15 mouse cellular contexts compared by ENCODE assay signal in the genomic region with DNA sequence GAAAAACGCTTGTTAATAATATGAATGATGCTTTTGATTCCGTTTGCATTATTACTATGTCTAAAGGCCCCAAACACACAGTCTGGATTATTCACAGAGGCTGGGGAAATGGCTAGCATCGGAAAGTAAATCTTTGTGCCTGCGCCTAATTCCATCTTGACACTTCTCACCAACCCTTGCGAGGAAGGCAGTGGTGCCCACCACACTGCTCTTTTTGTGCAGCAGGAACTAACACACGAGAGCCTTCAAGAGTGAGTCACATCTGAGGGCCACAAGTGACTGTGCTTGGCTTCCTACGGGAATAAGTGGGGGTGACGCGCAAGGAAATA. TPM values are rescaled to one million over a fixed set of nuclear protein-coding genes. Genes with fewer than 3 reads are reported as not detected.
"Had no signal": no experiment of that assay in that cellular context is flagged by ENCODE, and none has a peak within 500 bp of the region (broad histone marks: within the 10 kb centered on the region; RNA-seq: fewer than 3 reads in every experiment).

No protein-coding gene starts in this region.

- H3K9me3 ChIP-seq: liver, embryonic 12.5 days; liver, embryonic 15.5 days; lung, embryonic 15.5 days; midbrain, embryonic 10.5 days; midbrain, embryonic 13.5 days; neural tube, embryonic 15.5 days; stomach, embryonic 15.5 days had no signal

- H3K4me2 ChIP-seq: liver, embryonic 12.5 days; liver, embryonic 15.5 days; lung, embryonic 15.5 days; midbrain, embryonic 13.5 days; neural tube, embryonic 15.5 days; stomach, embryonic 15.5 days had no signal

- H3K4me1 ChIP-seq: liver, embryonic 12.5 days; liver, embryonic 15.5 days; neural tube, embryonic 15.5 days; stomach, embryonic 15.5 days had no signal

- H3K9ac ChIP-seq: liver, embryonic 12.5 days; liver, embryonic 15.5 days; lung, embryonic 15.5 days; midbrain, embryonic 13.5 days; neural tube, embryonic 15.5 days; stomach, embryonic 15.5 days had no signal

- H3K4me3 ChIP-seq: left cerebral cortex, adult 2 months; liver, embryonic 12.5 days; liver, embryonic 15.5 days; lung, embryonic 15.5 days; megakaryocyte, embryonic 14.5 days; midbrain, embryonic 10.5 days; midbrain, embryonic 13.5 days; myocyte; neural tube, embryonic 15.5 days; stomach, embryonic 15.5 days had no signal

- DNase-seq: spleen, adult 18-20 months had no signal

- H3K27ac ChIP-seq: kidney, postnatal 0 days; left cerebral cortex, adult 2 months; liver, embryonic 12.5 days; liver, embryonic 15.5 days; lung, embryonic 15.5 days; midbrain, embryonic 13.5 days; neural tube, embryonic 15.5 days; stomach, embryonic 15.5 days had no signal

- H3K27me3 ChIP-seq: liver, embryonic 12.5 days; liver, embryonic 15.5 days; lung, embryonic 15.5 days; megakaryocyte, embryonic 14.5 days; midbrain, embryonic 13.5 days; neural tube, embryonic 15.5 days; stomach, embryonic 15.5 days had no signal

- H3K36me3 ChIP-seq: liver, embryonic 12.5 days; liver, embryonic 15.5 days; lung, embryonic 15.5 days; midbrain, embryonic 10.5 days; midbrain, embryonic 13.5 days; neural tube, embryonic 15.5 days; stomach, embryonic 15.5 days had no signal

- ATAC-seq: intestine, postnatal 0 days; liver, embryonic 12.5 days had no signal

RNA-seq across cellular contexts. Expression of a gene that starts 35.7 kb away (rescaled TPM):
- total RNA-seq: left cerebral cortex, adult 2 months; monocyte, adult 5-6 weeks had no signal
- polyA plus RNA-seq: intestine, postnatal 0 days; myocyte; thymus, postnatal 0 days had no signal
